Mouse (Mus musculus) liver, adult 2 months (tissue): Measurements from ENCODE around the gene Pknox1.

ENCODE experiments used
- CTCF ChIP-seq: fragments of 200-500 bp; IDR thresholded peaks from 2 replicates; pipeline ENCODE4 v1.5.1; 2011; ENCODE audit warnings: low read depth, low read length, control low read depth
- POLR2A ChIP-seq: fragments of 200-500 bp; IDR thresholded peaks from 2 replicates; pipeline ENCODE4 v1.6.1; 2011; ENCODE audit warnings: low read length, control low read depth; ENCODE audit not compliant: insufficient read depth; ENCODE audit errors: extremely low read depth

- TF ChIP-seq CTCF (no peak), POLR2A (no peak)
These were observed 81.9 kb downstream of the Pknox1 start for GRCm38 (mm10) chr17:31646199-31647002.
